Mouse (Mus musculus) small intestine, adult 10 weeks (tissue): ENCODE results near the gene Soga3. TPM values are rescaled to one million over a fixed set of nuclear protein-coding genes. Genes with fewer than 3 reads are reported as not detected.

Experiments used
- polyA plus RNA-seq: library from polyadenylated mRNA; stranded (reverse); fragments of 350-450 nt; fragmentation: Illumina TruSeq; extraction: RNeasy Lipid Tissue Mini Kit (QIAGEN cat#74804); gene quantifications from one replicate; pipeline ENCODE4 v1.2.3, GENCODE M21; 2014; ENCODE audit warnings: low replicate concordance

Soga3 gene
- 1.2 TPM for polyA plus RNA-seq

DNA sequence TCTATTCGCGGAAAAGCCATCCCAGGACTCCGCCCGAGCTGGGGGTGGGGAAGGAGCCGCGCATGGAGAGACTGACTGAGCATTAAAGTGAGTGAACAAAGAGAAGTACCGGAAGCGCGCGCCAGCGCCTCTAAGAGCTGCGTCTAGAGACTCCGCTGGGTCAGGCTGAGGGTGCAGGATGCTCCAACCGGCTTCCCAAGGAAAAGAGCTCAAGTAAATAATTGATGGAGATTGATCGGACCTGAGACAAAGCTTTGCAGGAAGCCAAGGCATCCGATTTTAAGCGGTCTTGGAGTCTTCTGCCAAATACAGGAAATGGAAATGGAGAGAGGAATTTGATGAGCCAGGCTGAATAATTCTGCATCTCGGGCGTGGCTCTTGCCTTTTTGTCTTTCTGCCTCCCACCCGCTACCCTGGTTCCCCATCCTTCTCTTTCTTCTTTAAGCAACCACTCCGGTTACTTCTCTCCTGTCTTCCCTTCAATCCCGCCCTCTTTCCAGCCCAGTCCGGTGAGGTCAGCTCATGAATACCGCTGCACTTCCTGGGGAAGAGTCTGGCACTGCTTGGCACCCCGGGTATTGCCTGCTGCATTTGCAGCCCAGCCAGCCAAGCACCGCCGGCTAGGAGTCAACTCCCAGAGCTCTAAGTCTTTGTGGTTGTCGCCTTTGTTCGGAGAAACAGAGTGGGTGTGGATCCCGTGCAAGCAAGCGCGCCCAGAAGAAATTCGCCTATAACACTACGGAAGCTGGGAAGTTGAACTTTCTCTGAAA lies at the start of gene Soga3:
Soga3 (plus strand) TSS at position 274 of the 770 bp plus-strand sequence.

DNA sequence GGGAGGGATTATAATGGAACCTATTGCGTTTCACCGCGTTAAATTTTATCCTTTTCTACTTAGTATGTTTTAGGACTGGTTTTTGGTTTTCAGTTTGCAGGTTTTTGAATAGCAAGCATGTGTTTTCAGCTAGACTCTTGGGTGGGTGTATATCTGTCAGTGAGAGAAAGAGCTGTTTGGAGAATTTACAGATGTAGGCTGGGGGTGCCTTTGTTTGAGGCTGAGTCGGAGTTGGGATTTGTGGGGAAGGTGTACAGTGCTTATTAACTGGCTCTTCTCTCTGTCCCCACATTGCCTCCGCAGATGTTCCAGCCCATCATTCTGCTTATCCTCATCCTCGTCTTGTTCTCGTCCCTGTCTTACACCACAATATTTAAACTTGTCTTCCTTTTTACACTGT lies 55.0 kb downstream of the Soga3 start, which contains the start of gene Gm49353:
Gm49353 (plus strand) TSS at position 313 of the 400 bp plus-strand sequence.

DNA sequence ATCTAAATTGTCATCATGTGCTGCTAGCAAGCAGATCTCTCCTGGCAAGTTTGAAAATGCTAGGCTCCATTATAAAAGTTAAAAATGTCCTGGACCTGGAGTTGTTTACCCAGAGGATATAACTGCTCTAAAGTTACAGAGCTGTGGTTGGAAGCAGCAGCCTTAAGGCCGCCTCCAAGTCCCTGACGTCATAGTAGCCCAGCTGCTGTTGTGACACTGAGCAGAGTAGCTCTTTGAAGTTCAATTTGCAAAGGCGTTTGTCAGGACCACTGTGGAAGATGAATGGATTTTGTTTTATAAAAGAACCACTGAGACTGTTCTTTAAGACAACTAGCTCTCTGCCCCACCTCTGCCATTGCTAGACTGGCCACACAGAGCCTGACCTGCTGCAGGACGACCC lies 67.8 kb downstream of the Soga3 start, which contains the start of gene 9330159F19Rik:
9330159F19Rik (plus strand) TSS at position 154 of the 400 bp plus-strand sequence.

Other genes starting within 250 kb of the Soga3 start
- not detected for gene 2310057J18Rik, start 157.5 kb upstream of the Soga3 start, polyA plus RNA-seq
- not detected for gene Gm49353, start 55.1 kb downstream of the Soga3 start, polyA plus RNA-seq
- gene 9330159F19Rik, start 67.8 kb downstream of the Soga3 start, polyA plus RNA-seq = 1.2 TPM
- gene Echdc1, start 169.3 kb downstream of the Soga3 start, polyA plus RNA-seq = 99.0 TPM
- 72.7 TPM for gene Rnf146, start 218.6 kb downstream of the Soga3 start, polyA plus RNA-seq